Mouse (Mus musculus) urinary bladder, adult 2 months (tissue): ENCODE results near the gene Ccm2. TPM values are rescaled to one million over a fixed set of nuclear protein-coding genes. Genes with fewer than 3 reads are reported as not detected.

Experiments used
- DNase-seq: peaks from one replicate; pipeline ENCODE4 v3.0.0; 2022; ENCODE audit warnings: low spot score
- polyA plus RNA-seq: library from polyadenylated mRNA; depleted of rRNA; stranded (reverse); fragments of >200 nt; gene quantifications from 2 replicates; pipeline ENCODE4 v1.2.3, GENCODE M21; 2012

Gene Ccm2
- polyA plus RNA-seq, 1 experiment = 77.6 TPM

DNA sequence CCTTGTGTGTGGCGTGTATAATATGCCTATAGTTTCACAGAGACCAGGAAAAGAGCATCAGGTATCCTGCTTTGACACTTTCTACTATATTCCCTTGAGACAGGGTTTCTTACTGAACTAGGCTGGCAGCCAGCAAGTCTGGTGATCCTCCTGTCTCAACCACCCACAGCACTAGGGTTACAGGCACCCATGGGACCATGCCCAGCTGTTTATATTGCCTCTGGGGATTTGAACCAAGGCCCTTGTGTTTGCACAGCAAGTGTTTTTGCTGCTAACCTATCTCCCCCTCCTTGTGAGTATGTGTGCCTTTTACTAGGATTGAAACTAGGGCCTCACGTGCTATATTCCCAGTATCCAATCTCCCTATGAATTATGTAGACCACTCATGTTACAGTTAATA lies 34.9 kb downstream of the Ccm2 start:
- no peak for DNase-seq

DNA sequence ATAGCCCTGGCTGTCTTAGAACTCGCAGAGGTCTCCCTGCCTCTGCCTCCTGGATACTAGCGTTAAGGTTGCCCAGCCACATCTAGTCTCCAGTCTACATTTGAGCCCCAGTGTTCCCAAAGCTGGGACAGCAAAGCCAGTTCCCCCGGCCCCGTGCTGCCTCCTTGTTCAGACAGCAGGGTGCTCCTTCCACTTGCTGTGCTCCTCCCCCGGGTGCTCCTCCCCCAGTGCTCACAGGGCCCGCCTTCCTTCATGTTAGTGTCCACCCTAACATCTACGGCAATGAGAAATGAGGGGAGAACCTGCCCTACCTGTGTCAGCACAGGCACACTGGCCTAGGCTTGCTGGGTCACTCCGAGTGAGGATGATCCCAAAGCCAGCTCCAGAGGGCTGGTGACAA lies 39.1 kb downstream of the Ccm2 start:
- no peak for DNase-seq

DNA sequence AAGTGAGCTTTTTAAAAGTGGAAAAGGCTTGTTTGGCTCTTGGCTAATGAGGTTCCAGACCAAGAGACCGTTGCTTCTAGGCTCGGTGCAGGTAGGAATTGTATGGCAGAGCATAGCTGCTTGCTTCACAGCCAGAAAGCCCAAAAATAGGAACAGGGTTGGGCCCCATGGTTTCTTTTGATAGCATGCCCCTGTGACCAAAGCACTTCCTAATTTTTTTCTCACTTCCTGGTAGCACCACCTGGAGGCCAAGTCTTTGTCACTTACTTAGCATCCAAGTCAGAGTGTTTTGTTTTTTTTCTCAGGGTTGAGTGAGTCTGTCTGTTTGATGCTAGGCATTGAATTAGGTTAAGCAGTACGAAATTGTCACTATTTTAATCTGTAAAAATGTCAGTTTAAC lies 40.0 kb downstream of the Ccm2 start:
- no peak for DNase-seq

DNA sequence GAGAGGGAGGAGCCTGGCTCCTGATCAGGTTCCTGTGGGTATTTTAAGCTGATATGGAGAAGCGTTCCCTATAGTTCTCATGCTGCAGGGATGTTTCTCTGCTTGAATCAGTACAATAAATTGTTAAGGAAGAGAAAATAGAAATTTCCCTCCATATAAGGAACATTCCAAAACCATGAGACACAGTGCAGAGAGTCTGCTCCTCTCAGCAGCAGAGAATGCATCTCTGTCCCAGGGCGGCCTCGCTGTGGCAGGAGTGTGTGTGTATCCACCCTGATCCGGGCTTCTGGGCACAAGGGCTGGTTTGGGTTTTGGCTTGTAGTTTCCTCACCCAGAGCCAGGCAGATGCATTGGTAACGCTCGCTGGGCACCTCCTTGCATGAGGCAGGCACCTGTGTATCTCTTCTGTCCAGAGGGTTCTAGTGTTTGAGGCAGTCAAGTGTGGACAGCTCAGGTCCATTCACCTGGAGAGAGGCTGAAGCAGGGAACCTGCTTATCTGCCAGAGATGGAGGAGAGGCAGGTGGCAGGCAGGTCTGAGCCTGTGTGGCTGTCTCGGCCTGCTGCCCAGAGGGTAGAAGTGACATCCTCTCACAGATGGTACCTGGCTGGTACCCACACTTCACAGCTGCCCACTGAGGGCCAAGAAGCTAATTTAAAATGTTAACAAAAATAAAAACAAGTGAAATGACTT lies 40.7 kb downstream of the Ccm2 start:
- DNase-seq = no peak

DNA sequence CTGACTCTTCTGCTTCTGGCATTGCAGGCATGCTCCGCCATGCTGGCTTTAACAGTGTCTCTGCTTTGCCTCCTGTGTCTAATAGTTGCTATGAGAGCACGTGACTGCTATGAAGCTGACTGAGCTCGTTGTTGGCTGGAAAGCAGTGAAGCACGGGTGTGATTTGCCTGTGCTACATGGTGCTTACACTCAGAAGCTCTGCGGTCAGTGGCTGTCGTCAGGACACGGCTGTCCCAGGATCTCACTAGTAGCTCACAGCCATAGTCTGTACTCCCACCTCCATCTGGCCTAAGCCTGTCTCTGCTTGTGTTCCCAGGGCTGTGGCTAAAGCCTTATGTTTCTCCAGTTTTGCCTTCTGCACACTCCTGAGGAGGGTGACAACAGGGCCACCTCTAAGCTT lies 41.6 kb downstream of the Ccm2 start:
- no peak for DNase-seq

DNA sequence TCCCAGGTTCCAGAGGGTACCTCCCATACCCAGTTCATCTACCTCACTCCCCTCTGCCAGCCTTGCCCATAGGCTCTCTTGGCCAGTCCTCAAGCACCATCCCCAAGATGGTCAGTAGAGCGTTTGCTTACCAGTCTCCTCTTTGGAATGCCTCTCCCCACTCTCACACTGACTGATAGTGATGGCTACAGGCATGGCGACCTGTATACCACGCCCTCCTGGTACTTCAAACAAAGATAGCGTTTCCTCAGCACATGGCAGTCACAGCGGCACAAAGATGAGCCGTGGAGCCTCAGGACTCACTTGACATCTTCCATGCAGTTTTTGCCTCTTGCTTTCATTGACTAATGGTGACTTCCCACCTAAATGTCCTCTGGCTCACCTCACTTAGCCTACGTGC lies 43.2 kb downstream of the Ccm2 start:
- no peak for DNase-seq

DNA sequence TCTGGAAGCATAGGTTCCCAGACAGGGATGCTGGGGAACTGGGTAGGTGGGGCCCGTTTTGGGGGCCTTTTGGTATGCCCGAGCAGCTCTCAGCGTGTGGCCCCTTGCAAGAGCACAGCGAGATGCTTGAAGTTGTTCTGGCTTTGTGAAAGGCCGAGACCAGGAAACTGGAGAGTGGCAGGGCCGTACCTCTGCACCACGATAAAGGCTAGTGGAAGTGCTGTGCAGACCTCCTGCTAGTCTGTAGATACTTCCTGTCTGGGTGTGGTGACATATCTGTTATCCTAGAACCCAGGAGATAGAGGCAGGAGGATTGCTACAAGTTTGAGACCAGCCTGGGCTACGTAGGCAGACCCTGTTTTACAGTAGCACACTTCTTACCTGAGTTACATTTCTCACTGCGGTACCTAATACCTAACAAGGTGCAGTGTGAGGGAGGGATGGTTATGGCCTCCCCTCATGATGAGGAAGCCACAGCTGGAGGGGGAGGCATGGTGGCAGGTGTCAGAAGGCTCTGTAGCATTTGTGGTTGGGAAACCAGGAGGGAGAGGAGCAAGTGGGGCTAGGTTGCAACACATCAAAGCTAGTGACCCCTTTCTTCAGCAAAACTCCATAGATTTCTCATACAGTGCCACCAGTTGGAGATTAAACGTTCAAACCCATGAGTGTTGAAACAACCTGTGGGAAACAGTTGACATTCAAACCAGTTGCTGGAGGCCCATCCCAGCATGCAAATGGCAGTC lies 44.4 kb downstream of the Ccm2 start:
- no peak for DNase-seq

DNA sequence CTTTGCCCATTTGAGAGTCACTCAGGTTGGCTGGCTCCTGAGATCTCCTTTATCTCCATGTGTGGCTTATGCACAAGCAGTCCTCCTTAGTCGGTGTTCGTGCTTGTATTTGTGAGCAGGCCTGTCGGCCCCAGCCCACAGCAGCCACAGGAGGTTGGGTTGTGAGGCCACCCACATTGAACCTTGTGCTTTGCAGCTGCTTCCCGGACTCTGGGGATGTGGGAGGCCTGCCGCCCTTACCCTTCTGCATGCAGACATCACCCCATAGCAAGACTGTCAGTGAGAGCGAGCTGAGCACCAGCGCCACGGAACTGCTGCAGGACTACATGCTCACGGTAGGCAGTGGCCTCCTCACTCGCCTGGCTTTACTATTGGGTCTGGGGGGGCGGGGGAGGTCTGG lies 46.7 kb downstream of the Ccm2 start:
- no peak for DNase-seq

DNA sequence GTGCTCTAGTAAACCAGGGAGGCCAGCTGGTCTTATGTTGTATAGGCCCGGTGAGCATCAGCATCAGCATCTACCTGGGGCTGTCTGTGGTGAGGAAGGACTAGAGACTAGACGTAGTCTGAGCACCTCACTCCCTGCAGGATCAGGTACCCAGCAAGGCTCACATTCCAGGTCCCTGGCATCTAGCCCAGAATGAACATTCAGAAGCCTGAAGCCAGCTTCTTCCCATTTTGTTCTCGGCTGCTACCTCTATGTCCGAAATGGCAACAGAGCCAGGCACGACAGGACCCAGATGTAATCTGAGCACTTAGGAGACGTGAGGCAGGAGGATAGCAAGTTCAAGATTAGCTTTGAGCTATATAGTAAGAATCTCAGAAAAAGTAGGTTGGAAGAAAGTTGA lies 48.2 kb downstream of the Ccm2 start:
- DNase-seq = no peak

DNA sequence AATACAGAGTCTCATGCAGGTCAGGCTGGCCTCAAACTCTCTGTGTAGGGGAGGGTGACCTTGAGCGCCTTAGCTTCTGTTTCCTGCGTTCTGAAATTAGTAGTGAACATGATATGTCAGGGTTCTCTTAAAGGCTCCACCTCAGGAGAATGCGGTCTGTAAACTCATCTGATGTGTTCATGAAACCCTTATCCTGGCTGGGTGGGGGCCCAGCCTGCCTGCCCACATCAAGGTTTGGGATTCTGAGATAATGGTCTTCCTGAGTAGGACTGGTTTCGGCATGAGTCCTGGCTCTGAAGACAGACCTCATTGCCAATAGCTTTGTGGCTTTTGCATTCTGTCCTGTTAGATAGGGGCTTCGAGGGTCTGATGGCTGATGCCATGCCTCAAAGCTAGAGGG lies 48.7 kb downstream of the Ccm2 start:
- DNase-seq = no peak

DNA sequence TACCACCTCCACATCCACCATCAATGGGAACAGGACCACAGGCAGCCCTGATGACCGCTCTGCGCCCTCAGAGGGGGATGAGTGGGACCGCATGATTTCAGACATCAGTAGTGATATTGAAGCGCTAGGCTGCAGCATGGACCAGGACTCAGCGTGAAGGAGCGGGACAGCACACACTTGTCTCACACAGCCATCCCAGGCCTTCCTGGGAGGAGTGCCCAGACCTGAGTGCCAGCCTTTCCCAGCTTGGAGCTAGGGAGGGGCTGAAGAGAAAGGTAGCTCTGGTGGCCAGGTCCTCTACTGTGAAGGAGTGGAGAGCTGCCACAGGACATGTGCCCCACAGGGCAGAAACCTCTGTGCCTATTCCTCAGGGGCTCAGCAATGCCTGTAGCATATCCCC lies 49.5 kb downstream of the Ccm2 start:
- DNase-seq = no peak

DNA sequence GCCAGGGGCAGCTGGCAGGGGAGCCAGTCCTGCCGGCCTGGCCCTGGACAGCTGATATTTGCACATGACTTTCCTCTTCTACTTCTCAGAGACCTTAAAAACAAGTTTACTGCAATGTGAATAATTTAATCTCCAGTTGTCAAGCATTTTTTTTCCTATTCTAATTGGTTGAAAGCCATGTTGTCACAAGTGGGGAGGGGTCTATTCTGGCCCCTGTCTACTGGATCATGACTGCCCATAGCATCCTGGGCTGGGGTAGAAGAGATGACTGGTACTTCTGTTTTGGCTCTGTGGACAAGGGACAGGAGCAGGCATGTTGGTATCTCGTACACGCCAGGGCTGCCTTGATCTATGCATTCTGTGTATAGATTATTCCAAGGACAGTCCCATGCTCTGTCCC lies 49.9 kb downstream of the Ccm2 start:
- DNase-seq = no peak

DNA sequence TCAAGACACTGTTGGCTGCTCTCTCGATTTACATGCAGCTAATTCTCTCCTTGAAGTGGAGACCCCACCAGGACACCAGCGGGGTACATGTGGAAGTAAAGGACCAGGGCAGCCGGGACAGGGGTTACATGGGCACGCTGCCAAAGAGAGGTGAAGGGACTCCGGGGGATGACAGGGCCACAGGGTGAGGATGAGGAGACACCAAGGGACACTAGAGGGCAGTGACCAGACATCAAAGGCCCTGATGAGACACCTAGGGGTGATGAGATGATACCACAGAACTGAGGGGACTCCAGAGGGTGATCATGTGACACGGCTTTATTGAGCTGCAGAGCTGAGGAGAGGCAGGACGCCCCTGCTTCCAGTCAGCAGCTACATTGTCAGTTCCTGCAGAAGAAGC lies 50.8 kb downstream of the Ccm2 start:
- no peak for DNase-seq

DNA sequence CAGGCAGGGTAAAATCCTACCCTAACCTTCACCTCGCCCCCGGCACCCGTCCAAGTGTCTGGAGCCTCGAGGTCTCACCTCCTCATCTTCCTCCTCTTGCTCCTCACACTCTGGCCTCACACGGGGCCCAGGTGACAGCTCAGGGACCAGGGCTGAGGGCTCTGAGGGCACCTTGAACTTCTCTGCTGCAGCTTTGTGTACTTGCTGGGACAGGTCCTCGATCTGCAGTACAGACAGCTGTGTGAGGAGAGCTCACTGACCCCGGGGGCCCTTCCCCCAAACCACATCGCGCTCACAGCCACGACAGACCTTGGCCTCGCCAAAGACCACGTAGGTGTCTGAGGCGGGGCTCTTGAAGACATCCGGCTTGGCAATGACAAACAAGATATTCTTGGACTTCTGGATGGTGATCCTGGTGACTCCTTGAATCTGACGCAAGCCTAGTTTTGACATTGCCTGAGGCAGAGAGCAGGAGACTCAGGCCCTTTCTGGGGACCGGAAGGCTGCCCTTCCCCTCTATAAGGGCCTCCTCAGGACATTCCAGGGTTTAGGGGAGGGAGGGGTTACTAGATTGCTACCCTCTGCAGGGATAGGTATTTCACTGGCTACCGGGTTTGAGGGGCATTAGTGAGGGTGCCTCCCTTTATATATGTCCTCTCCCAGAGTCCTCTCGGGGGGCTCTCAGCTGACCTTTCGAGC lies 51.7 kb downstream of the Ccm2 start:
- no peak for DNase-seq

DNA sequence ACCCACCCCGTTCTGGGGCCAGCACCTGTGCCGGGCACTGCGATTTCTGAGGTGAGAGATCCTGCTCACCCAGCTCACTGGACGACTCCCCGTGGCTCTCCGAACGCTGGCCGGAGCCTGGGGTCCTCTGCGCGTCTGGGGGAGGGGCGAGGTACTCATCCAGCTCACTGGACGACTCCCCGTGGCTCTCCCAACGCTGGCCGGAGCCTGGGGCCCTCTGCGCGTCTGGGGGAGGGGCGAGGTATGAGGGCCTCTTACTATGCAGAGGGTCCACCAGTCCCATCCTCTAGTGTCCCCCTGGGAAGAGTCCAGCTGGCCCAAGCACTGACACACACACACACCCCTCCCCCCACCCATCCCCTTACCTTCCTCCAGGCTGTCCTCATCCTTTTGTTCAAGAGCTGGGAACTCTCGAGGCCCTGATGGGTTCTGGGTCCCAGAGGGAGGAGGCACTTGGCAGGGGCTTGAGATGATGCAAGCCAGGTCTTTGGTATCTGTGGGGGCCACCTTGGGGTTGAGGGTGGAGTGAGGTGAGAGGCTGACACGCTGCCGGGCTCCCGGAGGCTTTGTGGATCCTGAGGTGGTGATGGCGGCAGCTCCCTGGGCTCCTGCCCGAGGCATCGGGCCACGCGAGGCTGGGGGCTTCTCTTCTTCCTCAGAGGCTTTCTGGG lies 52.5 kb downstream of the Ccm2 start:
- DNase-seq = no peak

DNA sequence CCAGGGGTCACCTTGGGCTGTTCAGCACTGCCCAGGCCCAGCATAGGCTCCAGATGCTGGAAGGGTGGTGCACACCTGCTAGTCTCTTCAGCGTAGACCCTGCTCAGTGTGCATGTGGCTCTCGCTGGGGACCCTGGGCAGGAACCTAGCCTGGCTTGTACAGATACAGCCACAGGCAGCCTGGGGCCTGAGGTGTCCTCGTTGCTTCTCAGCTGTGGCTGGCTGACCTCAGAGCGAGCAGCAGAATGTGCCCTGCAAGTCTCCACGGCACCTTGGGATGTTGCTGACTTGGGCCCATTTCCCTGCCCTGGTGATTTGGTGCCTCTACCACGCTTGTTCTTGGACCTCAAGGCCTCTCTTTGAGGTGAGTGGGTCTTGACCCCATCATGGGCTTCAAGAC lies 53.1 kb downstream of the Ccm2 start:
- DNase-seq = no peak

DNA sequence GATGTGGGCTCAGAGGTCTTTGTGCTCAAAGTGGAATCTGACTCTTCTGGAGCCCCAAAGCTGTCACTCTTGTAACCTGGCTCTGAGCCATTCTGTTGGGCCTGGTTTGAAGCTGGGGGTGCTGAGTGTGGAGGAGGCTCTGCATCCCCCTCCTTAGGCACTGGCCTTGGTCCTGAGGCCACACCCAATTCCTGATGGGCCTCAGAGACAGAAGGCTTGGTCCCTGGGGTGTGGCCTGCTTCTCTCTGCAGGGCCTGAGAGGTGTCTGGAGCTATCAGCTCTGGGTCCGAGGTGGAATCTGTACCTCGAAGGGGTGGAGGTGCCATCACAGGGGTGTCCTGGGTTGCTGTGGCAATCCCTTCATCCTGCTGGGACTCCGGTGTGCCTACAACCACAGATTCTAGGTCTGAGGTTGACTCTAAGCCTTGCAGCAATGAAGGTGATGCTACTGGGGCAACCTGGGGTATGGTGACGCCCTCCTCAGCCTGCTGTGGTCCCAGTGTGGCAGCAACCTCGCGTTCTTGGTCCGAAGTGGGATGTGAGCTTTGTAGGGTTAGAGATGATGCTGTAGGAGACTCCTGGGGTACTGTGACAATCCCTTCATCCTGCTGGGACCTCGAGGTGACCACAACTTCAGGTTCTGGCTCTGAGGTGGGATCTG lies 53.7 kb downstream of the Ccm2 start:
- DNase-seq = no peak

DNA sequence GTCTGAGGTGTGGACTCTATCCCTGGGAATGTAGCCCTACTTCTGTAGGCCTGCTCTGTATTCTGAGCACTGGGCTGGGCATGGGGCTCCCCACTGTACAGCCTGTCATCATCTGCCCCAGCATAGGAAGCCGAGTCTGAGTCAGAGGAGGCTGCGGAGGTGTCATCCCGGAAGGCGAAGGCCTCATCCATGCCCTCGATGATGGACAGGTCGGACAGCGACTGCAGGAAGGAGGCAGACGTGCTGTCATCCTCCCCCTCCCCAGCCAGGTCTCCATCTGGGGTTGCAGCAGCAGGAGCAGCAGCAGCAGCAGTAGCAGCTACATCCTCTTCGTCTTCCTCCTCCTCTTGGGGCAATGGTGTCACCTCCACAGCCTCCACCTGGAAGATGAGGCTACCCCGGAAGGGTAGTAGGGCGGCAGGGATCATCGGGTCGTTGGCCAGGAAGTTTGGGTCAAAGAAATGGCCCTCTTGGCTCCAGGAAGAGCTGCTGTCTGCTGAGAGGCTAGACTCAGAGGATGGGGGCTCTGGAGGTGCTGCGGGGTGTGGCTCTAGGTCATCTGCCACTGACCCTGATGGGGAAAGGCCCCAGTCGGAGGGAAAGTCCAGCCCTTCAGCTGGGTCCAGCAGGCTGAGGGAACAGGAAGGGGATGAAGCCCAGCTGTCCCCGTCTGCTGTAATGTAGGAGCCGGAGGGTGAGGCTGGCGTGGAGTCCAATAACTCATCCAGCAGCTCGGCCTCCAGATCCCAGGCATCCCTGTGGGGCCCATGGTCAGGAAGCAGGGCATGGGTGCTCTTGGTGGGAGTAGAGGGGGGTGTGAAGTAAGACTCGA lies 55.2 kb downstream of the Ccm2 start:
- DNase-seq = no peak

DNA sequence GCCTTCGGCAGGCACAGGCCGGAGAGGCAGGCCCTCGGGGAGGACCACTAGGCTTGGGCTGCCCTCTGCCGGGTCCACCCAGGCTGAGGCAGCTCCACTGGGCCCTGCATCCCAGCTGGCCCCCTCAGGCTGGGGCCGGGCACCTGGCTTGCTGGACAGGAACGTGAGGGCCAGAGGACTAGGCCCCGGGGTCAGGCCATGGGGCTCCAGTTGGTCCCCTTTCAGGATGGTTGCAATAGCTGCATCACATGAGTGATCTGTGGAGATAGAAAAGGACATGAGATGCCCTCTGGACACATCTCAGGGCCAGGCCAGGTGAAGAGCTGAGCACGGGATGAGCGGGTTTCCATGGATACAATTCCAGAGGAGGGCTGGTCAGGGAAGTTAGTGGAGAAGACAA lies 56.0 kb downstream of the Ccm2 start:
- DNase-seq = no peak

DNA sequence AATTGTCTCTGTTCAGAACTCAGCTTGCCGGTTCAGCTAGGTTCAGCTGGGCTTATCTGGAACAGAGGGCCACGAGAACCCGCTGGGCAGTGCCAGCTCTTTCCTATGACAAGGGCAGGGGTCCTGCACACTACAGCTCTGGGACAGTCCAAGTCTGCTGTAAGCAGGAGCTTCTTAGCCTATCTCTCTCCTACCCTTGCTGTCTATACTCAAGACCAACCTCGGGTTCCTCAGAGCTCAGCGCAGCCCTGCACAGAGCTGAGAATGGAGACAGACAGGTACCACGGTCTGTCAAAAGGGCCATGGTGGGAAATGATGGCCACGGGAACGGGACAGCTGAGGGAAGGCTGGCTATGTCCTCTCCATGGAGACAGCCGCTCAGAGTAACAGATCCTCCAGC lies 56.5 kb downstream of the Ccm2 start:
- no peak for DNase-seq
